Mouse (Mus musculus): Measurements from ENCODE around the gene Dmc1. TPM values are rescaled to one million over a fixed set of nuclear protein-coding genes. Genes with fewer than 3 reads are reported as not detected.

The Dmc1 gene
- 3.4 and 6.4 TPM in 2 replicates for total RNA-seq (2012; rRNA removed)

- Histone ChIP-seq H3K9me3 (ENCODE audit: control insufficient read depth, insufficient read depth, low read depth, low read length) (no peaks in the 10 kb centered on the region), H3K36me3 (ENCODE audit: control insufficient read depth, insufficient read depth, low read length, poor library complexity, severe bottlenecking) (peaks cover 7% of the 10 kb centered on the region), H3K27ac (ENCODE audit: insufficient read depth, low read depth, low read length, poor library complexity, severe bottlenecking) (peak within 1 kb of the TSS; percentile 94), H3K4me1 (ENCODE audit: control insufficient read depth in 2 of 2, insufficient read depth in 2 of 2, low read length in 2 of 2, poor library complexity in 1 of 2) (peaks cover 0 to 2% of the 10 kb centered on the region in 2 experiments; a peak in 2 of 4 replicates), H3K9ac (ENCODE audit: insufficient read depth, low read depth, low read length, poor library complexity, severe bottlenecking) (peak within 1 kb of the TSS; percentile 81), H3K4me3 (ENCODE audit: insufficient read depth in 1 of 2, low read depth in 1 of 2, low read length in 2 of 2, poor library complexity in 1 of 2, severe bottlenecking in 1 of 2) (peak within 1 kb of the TSS; percentile 69 to 71)
- in situ Hi-C loops (cut with MboI; ENCODE audit: low sequenced_read_pairs in 2 of 2, unreplicated experiment in 2 of 2), result no loop called here
- DNase-seq (ENCODE audit: low read depth, low spot score), result peak; percentile 75
- TF ChIP-seq ZC3H11A (IDR thresholded peaks at IDR 0.05; ENCODE audit: borderline replicate concordance, low read depth, low read length), result no peak
- no peak for TF ChIP-seq CHD2 (IDR thresholded peaks at IDR 0.05; ENCODE audit: low read depth, low read length)
- no peak for TF ChIP-seq ZNF384 (IDR thresholded peaks at IDR 0.05; ENCODE audit: low read depth, low read length)
- peak; percentile 26; the same call in 1 of the 2 replicates for TF ChIP-seq HCFC1 (IDR thresholded peaks at IDR 0.05; ENCODE audit: borderline replicate concordance, insufficient read depth, low read length)
- TF ChIP-seq MAFK (IDR thresholded peaks at IDR 0.05; ENCODE audit: insufficient read depth, low read depth, low read length), result peak; percentile 69
These were observed at the start of gene Dmc1 for GRCm38 (mm10) chr15:79604990-79605665. TSS of gene Dmc1 (minus strand) at chr15:79605109.

- Histone ChIP-seq H3K27ac (ENCODE audit: insufficient read depth, low read depth, low read length, poor library complexity, severe bottlenecking) (no peak overlapping the region), H3K36me3 (ENCODE audit: control insufficient read depth, insufficient read depth, low read length, poor library complexity, severe bottlenecking) (no peaks in the 10 kb centered on the region), H3K9ac (ENCODE audit: insufficient read depth, low read depth, low read length, poor library complexity, severe bottlenecking) (no peak overlapping the region), H3K4me1 (ENCODE audit: control insufficient read depth in 2 of 2, insufficient read depth in 2 of 2, low read length in 2 of 2, poor library complexity in 1 of 2) (peaks cover 0 to 2% of the 10 kb centered on the region in 2 experiments; a peak in 1 of 4 replicates), H3K4me3 (ENCODE audit: insufficient read depth in 1 of 2, low read depth in 1 of 2, low read length in 2 of 2, poor library complexity in 1 of 2, severe bottlenecking in 1 of 2) (no peak overlapping the region), H3K9me3 (ENCODE audit: control insufficient read depth, insufficient read depth, low read depth, low read length) (no peaks in the 10 kb centered on the region)
- in situ Hi-C loops (cut with MboI; ENCODE audit: low sequenced_read_pairs in 2 of 2, unreplicated experiment in 2 of 2), result no loop called here
- TF ChIP-seq ZC3H11A (IDR thresholded peaks at IDR 0.05; ENCODE audit: borderline replicate concordance, low read depth, low read length) (no peak), MAFK (IDR thresholded peaks at IDR 0.05; ENCODE audit: insufficient read depth, low read depth, low read length) (no peak), ZNF384 (IDR thresholded peaks at IDR 0.05; ENCODE audit: low read depth, low read length) (no peak), CHD2 (IDR thresholded peaks at IDR 0.05; ENCODE audit: low read depth, low read length) (no peak), HCFC1 (IDR thresholded peaks at IDR 0.05; ENCODE audit: borderline replicate concordance, insufficient read depth, low read length) (no peak)
- DNase-seq (ENCODE audit: low read depth, low spot score), result no peak
These were observed 46.6 kb upstream of the Dmc1 start for GRCm38 (mm10) chr15:79651481-79651880.

GRCm38 (mm10) chr15:79650569-79650968, 45.7 kb upstream of the Dmc1 start:
- peaks cover 0 to 2% of the 10 kb centered on the region in 2 experiments; a peak in 1 of 4 replicates for H3K4me1 ChIP-seq (ENCODE audit: control insufficient read depth in 2 of 2, insufficient read depth in 2 of 2, low read length in 2 of 2, poor library complexity in 1 of 2)
- peak; percentile 69 for DNase-seq (ENCODE audit: low read depth, low spot score)
- in situ Hi-C loops (cut with MboI; ENCODE audit: low sequenced_read_pairs in 2 of 2, unreplicated experiment in 2 of 2), result no loop called here
- no peak overlapping the region for H3K27ac ChIP-seq (ENCODE audit: insufficient read depth, low read depth, low read length, poor library complexity, severe bottlenecking)
- H3K4me3 ChIP-seq (ENCODE audit: insufficient read depth in 1 of 2, low read depth in 1 of 2, low read length in 2 of 2, poor library complexity in 1 of 2, severe bottlenecking in 1 of 2), result no peak overlapping the region
- H3K9ac ChIP-seq (ENCODE audit: insufficient read depth, low read depth, low read length, poor library complexity, severe bottlenecking), result no peak overlapping the region
- no peaks in the 10 kb centered on the region for H3K36me3 ChIP-seq (ENCODE audit: control insufficient read depth, insufficient read depth, low read length, poor library complexity, severe bottlenecking)
- H3K9me3 ChIP-seq (ENCODE audit: control insufficient read depth, insufficient read depth, low read depth, low read length), result no peaks in the 10 kb centered on the region
- TF ChIP-seq MAFK (IDR thresholded peaks at IDR 0.05; ENCODE audit: insufficient read depth, low read depth, low read length), result no peak
- no peak for TF ChIP-seq ZNF384 (IDR thresholded peaks at IDR 0.05; ENCODE audit: low read depth, low read length)
- no peak for TF ChIP-seq ZC3H11A (IDR thresholded peaks at IDR 0.05; ENCODE audit: borderline replicate concordance, low read depth, low read length)
- no peak for TF ChIP-seq HCFC1 (IDR thresholded peaks at IDR 0.05; ENCODE audit: borderline replicate concordance, insufficient read depth, low read length)
- TF ChIP-seq CHD2 (IDR thresholded peaks at IDR 0.05; ENCODE audit: low read depth, low read length), result no peak

- Histone ChIP-seq H3K9ac (ENCODE audit: insufficient read depth, low read depth, low read length, poor library complexity, severe bottlenecking) (no peak overlapping the region), H3K4me3 (ENCODE audit: insufficient read depth in 1 of 2, low read depth in 1 of 2, low read length in 2 of 2, poor library complexity in 1 of 2, severe bottlenecking in 1 of 2) (no peak overlapping the region), H3K36me3 (ENCODE audit: control insufficient read depth, insufficient read depth, low read length, poor library complexity, severe bottlenecking) (no peaks in the 10 kb centered on the region), H3K4me1 (ENCODE audit: control insufficient read depth in 2 of 2, insufficient read depth in 2 of 2, low read length in 2 of 2, poor library complexity in 1 of 2) (peaks cover 0 to 2% of the 10 kb centered on the region in 2 experiments; a peak in 1 of 4 replicates), H3K27ac (ENCODE audit: insufficient read depth, low read depth, low read length, poor library complexity, severe bottlenecking) (no peak overlapping the region), H3K9me3 (ENCODE audit: control insufficient read depth, insufficient read depth, low read depth, low read length) (no peaks in the 10 kb centered on the region)
- in situ Hi-C loops (cut with MboI; ENCODE audit: low sequenced_read_pairs in 2 of 2, unreplicated experiment in 2 of 2), result no loop called here
- DNase-seq (ENCODE audit: low read depth, low spot score), result no peak
- no peak for TF ChIP-seq ZNF384 (IDR thresholded peaks at IDR 0.05; ENCODE audit: low read depth, low read length)
- no peak for TF ChIP-seq CHD2 (IDR thresholded peaks at IDR 0.05; ENCODE audit: low read depth, low read length)
- TF ChIP-seq MAFK (IDR thresholded peaks at IDR 0.05; ENCODE audit: insufficient read depth, low read depth, low read length), result no peak
- no peak for TF ChIP-seq HCFC1 (IDR thresholded peaks at IDR 0.05; ENCODE audit: borderline replicate concordance, insufficient read depth, low read length)
- TF ChIP-seq ZC3H11A (IDR thresholded peaks at IDR 0.05; ENCODE audit: borderline replicate concordance, low read depth, low read length), result no peak
These were observed 43.2 kb upstream of the Dmc1 start for GRCm38 (mm10) chr15:79648130-79648529.
